Mouse (Mus musculus): ENCODE data around the gene Myl4.

Gene Myl4

GRCm38 (mm10) chr11:104630185-104630835 lies 79.8 kb downstream of the Myl4 start:
- peak; percentile 83 to 84 for DNase-seq (ENCODE audit: low spot score in 2 of 2)

DNA sequence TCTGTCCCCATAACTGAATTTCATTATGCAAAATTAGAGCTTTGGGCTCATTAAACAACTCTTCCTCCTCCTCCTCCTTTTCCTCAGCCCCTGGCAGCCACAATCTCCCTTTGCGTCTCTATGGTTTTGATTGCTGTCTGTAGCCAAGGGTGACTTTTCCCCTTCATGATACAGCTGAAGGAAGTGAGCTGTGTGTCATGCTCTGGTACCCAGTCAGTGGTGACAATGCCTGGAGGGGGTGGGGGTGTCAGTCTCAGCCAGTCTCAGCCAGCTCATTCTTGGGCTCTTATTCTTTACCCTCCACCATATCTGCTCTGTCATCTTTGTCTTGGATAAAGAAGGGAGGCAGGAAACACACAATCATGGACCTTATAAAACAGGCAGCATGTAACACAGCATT lies 80.8 kb downstream of the Myl4 start:
- peak; percentile 77 to 84 for DNase-seq (ENCODE audit: low spot score in 2 of 2)

GRCm38 (mm10) chr11:104637010-104637409 lies 86.5 kb downstream of the Myl4 start:
- DNase-seq (ENCODE audit: low spot score in 2 of 2): peak in 1 of 2 experiments; percentile 91

- DNase-seq (ENCODE audit: low spot score in 2 of 2): no peak
These were observed 87.5 kb downstream of the Myl4 start for GRCm38 (mm10) chr11:104638006-104638405.

GRCm38 (mm10) chr11:104638906-104639305 lies 88.4 kb downstream of the Myl4 start:
- peak in 1 of 2 experiments; percentile 35 for DNase-seq (ENCODE audit: low spot score in 2 of 2)

DNA sequence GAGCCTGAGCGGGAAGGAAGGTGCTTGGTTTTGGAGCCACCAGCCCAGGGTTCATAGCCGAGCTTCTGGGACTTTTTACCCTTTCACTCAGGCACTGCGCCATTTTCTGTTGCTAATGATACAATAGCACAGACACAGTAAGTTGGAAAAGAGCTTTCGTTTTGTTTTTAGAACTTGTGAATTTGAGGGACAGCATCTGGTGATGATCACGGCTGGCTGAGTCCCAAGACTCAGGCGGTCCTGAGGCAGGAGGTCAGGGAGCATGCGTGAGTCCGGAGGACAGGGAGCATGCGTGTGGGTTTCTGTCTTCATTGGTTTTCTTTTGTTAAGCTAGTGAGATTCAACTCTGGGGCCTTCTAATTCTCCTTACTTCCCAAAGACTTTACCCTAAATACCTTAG lies 89.2 kb downstream of the Myl4 start:
- no peak for DNase-seq (ENCODE audit: low spot score in 2 of 2)

DNA sequence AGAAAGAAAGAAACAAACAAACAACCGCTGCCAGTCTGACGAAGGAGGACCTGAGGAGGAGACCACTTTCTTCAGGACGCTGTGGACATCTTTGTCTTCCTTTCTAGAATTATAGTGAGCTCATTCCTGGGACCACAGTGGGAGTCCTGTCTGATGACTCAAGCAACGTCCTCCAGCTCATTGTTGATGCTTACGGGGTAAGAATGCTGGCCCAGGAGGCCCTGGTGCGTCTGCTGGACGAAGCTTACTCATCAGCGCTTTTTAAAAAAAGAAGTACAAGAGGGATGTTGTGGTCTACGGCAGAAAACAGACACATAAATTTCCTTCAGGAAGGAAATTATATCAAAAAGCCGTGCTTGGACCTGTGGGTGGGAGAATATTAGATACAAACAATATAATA lies 90.4 kb downstream of the Myl4 start:
- no peak for DNase-seq (ENCODE audit: low spot score in 2 of 2)

GRCm38 (mm10) chr11:104643236-104643635 lies 92.8 kb downstream of the Myl4 start:
- no peak for DNase-seq (ENCODE audit: low spot score in 2 of 2)
